In genomic region chr7:73336380-73336779, GRCm38 (mm10) we compare ENCODE assay signal across 15 mouse cellular contexts. TPM values are rescaled to one million over a fixed set of nuclear protein-coding genes. Genes with fewer than 3 reads are reported as not detected.
DNase-seq lines count a peak whose midpoint lies in the region; ATAC-seq and TF ChIP-seq lines count a peak whose summit lies in the region.
"Had no signal": no experiment of that assay in that cellular context is flagged by ENCODE, and none has a peak within 500 bp of the region (broad histone marks: within the 10 kb centered on the region; RNA-seq: fewer than 3 reads in every experiment).

No protein-coding gene starts in this region.

- no peak for DNase-seq in gastrocnemius, adult 2 months
- no peak for DNase-seq in gastrocnemius, adult 8-10 months (ENCODE audit: low spot score in 2 of 2)
- no peak for DNase-seq in stomach, postnatal 0 days (ENCODE audit: low spot score)
- DNase-seq in limb, embryonic 10.5 days (ENCODE audit: low spot score), result peak; percentile 40
- no peak for DNase-seq in adrenal gland, postnatal 14 days
- DNase-seq in frontal cortex, postnatal 10 days (ENCODE audit: low spot score in 2 of 2), result no peak
- DNase-seq in liver, result no peak
- DNase-seq: adrenal gland, postnatal 25 days; cerebellum, adult 18-20 months; gastrocnemius, postnatal 36 days; kidney, adult 11 months; thymus, adult 18-20 months had no signal

- no peaks in the 10 kb centered on the region for H3K9me3 ChIP-seq in stomach, embryonic 14.5 days (ENCODE audit: control insufficient read depth, low read depth, low read length)
- no peaks in the 10 kb centered on the region for H3K9me3 ChIP-seq in stomach, postnatal 0 days (ENCODE audit: control insufficient read depth, low read length)
- H3K9me3 ChIP-seq in limb, embryonic 10.5 days (replicated peaks), result no peaks in the 10 kb centered on the region

- no peak overlapping the region for H3K4me3 ChIP-seq in gastrocnemius, adult 2 months
- no peak overlapping the region for H3K4me3 ChIP-seq in stomach, embryonic 14.5 days (ENCODE audit: low read depth, low read length)
- H3K4me3 ChIP-seq in stomach, postnatal 0 days (ENCODE audit: low read depth, low read length), result no peak overlapping the region
- H3K4me3 ChIP-seq in limb, embryonic 10.5 days, result no peak overlapping the region

- no peaks in the 10 kb centered on the region for H3K36me3 ChIP-seq in stomach, embryonic 14.5 days (ENCODE audit: control insufficient read depth, insufficient read depth, low read length)
- H3K36me3 ChIP-seq in stomach, postnatal 0 days (ENCODE audit: control insufficient read depth, insufficient read depth, low read length), result no peaks in the 10 kb centered on the region
- no peaks in the 10 kb centered on the region for H3K36me3 ChIP-seq in limb, embryonic 10.5 days

- no peak overlapping the region for H3K4me2 ChIP-seq in stomach, embryonic 14.5 days (replicated peaks; ENCODE audit: low read depth, low read length)
- H3K4me2 ChIP-seq in stomach, postnatal 0 days (replicated peaks; ENCODE audit: low read depth), result no peak overlapping the region

- H3K4me1 ChIP-seq in stomach, embryonic 14.5 days (ENCODE audit: control insufficient read depth, insufficient read depth, low read length), result peaks cover 30% of the 10 kb centered on the region
- no peaks in the 10 kb centered on the region; the same call in 1 of the 2 replicates for H3K4me1 ChIP-seq in stomach, postnatal 0 days (replicated peaks; ENCODE audit: control insufficient read depth, insufficient read depth)
- H3K4me1 ChIP-seq in limb, embryonic 10.5 days, result peaks cover 7% of the 10 kb centered on the region

- 18% methylated on average over 7 of the region's 7 CpGs for WGBS in stomach, embryonic 14.5 days
- 28% methylated on average over 7 of the region's 7 CpGs for WGBS in stomach, postnatal 0 days
- 45% methylated on average over 7 of the region's 7 CpGs for WGBS in limb, embryonic 10.5 days

- TF ChIP-seq CTCF in gastrocnemius, adult 2 months (IDR thresholded peaks at IDR 0.05), result no peak
- no peak for TF ChIP-seq CTCF in stomach, postnatal 0 days (IDR thresholded peaks at IDR 0.05; ENCODE audit: low read depth)

- intact Hi-C loops in gastrocnemius, adult 2 months (cut with DNase I), result no loop called here

- H3K9ac ChIP-seq in stomach, embryonic 14.5 days (replicated peaks; ENCODE audit: low read depth, low read length), result no peak overlapping the region
- H3K9ac ChIP-seq in stomach, postnatal 0 days (ENCODE audit: low read length), result no peak overlapping the region

- H3K27ac ChIP-seq in gastrocnemius, adult 2 months, result peak overlapping the region; percentile 35
- H3K27ac ChIP-seq in stomach, embryonic 14.5 days (ENCODE audit: low read length), result peak overlapping the region; percentile 69
- H3K27ac ChIP-seq in stomach, postnatal 0 days (replicated peaks), result no peak overlapping the region; the same call in 1 of the 2 replicates
- H3K27ac ChIP-seq in limb, embryonic 10.5 days, result no peak overlapping the region; the same call in 1 of the 2 replicates
- H3K27ac ChIP-seq: macrophage had no signal

- no peaks in the 10 kb centered on the region for H3K27me3 ChIP-seq in stomach, embryonic 14.5 days (ENCODE audit: control insufficient read depth, insufficient read depth, low read length)
- H3K27me3 ChIP-seq in stomach, postnatal 0 days (ENCODE audit: control insufficient read depth, insufficient read depth, low read length), result no peaks in the 10 kb centered on the region
- peaks cover 5% of the 10 kb centered on the region; the same call in 1 of the 2 replicates for H3K27me3 ChIP-seq in limb, embryonic 10.5 days (ENCODE audit: low read depth, poor library complexity, severe bottlenecking)

- no peak for ATAC-seq in stomach, embryonic 14.5 days (ENCODE audit: insufficient number of reproducible peaks, insufficient read depth, low FRiP score, low read depth)
- no peak for ATAC-seq in stomach, postnatal 0 days (ENCODE audit: low FRiP score, low TSS enrichment)

- no peak for TF ChIP-seq EP300 in stomach, postnatal 0 days (optimal IDR thresholded peaks at IDR 0.05)

RNA-seq across cellular contexts. Expression of gene Rgma, which starts 38.9 kb away (rescaled TPM):
- total RNA-seq in gastrocnemius, adult 2 months (2021), result 10 to 100 TPM; 46.1 to 52.4 TPM
- total RNA-seq in gastrocnemius, adult 8-10 months (2022), result 10 to 100 TPM; 42.9 to 60.8 (median 51.4) TPM
- 24.9 and 30.5 TPM in 2 replicates for polyA plus RNA-seq in stomach, embryonic 14.5 days (2014; fragmentation: Nextera tagmentation; extraction: Ambion mirVana)
- polyA plus RNA-seq in stomach, postnatal 0 days (2015; fragmentation: Nextera tagmentation; extraction: Ambion mirVana), result 4.5 and 5.7 TPM in 2 replicates
- polyA plus RNA-seq in limb, embryonic 10.5 days (2016; fragmentation: Nextera tagmentation; extraction: Ambion mirVana), result 20.1 and 26.8 TPM in 2 replicates
- 10.0 and 14.0 TPM in 2 replicates for total RNA-seq in adrenal gland, postnatal 14 days (2021)
- total RNA-seq: monocyte, adult 5-6 weeks had no signal
- polyA plus RNA-seq: macrophage had no signal

Comparison
In these comparisons a context has a peak if more than half of its experiments do, and no peak if none do; other contexts are left out.
1. H3K27ac ChIP-seq: peak in gastrocnemius, adult 2 months (single experiment) and stomach, embryonic 14.5 days (single experiment); none in stomach, postnatal 0 days (single experiment) and limb, embryonic 10.5 days (single experiment).